Mouse (Mus musculus): Measurements from ENCODE around the gene Lgals8. TPM values are rescaled to one million over a fixed set of nuclear protein-coding genes. Genes with fewer than 3 reads are reported as not detected.

Gene Lgals8
- total RNA-seq, 2 experiments from 2014 or later: 39.4 to 42.8 TPM

- DNase-seq: no peak
- intact Hi-C loops (cut with DNase I): loop anchor here (2.0 to 5.0 kb wide), 2 partner anchors 67 to 106 kb away; partner anchors contain the start of genes Ero1lb and Heatr1
These were observed 3.0 kb downstream of the Lgals8 start for GRCm38 (mm10) chr13:12461730-12462119.

- DNase-seq: peak; percentile 95 to 96
- intact Hi-C loops (cut with DNase I): loop anchor here (2.0 to 5.0 kb wide), 2 partner anchors 66 to 106 kb away; partner anchors contain the start of genes Ero1lb and Heatr1
These were observed 3.6 kb downstream of the Lgals8 start for GRCm38 (mm10) chr13:12460881-12461729.

- peak; percentile 48 to 52 for DNase-seq
- intact Hi-C loops (cut with DNase I): loop anchor here (2.0 to 5.0 kb wide), 2 partner anchors 66 to 107 kb away; partner anchors contain the start of genes Ero1lb and Heatr1
These were observed 4.3 kb downstream of the Lgals8 start for GRCm38 (mm10) chr13:12460443-12460842.

- intact Hi-C loops (cut with DNase I): no loop called here
These were observed 8.0 kb downstream of the Lgals8 start for GRCm38 (mm10) chr13:12456711-12457110.

GRCm38 (mm10) chr13:12454686-12455390 is 9.9 kb downstream of the Lgals8 start:
- intact Hi-C loops (cut with DNase I): no loop called here
- no peak for DNase-seq

More at GRCm38 (mm10) chr13:12456711-12457110, 8.0 kb downstream of the Lgals8 start:
- no peak for DNase-seq

- DNase-seq: no peak
- intact Hi-C loops (cut with DNase I): no loop called here
These were observed 11.6 kb downstream of the Lgals8 start for GRCm38 (mm10) chr13:12453150-12453549.

- intact Hi-C loops (cut with DNase I): no loop called here
- peak; percentile 17 to 25 for DNase-seq
These were observed 22.6 kb downstream of the Lgals8 start for GRCm38 (mm10) chr13:12442008-12442587.

- intact Hi-C loops (cut with DNase I): no loop called here
- DNase-seq: no peak
These were observed 23.9 kb downstream of the Lgals8 start for GRCm38 (mm10) chr13:12440813-12441212.

GRCm38 (mm10) chr13:12439586-12439985 is 25.2 kb downstream of the Lgals8 start:
- intact Hi-C loops (cut with DNase I): no loop called here
- no peak for DNase-seq

GRCm38 (mm10) chr13:12433843-12434242 is 30.9 kb downstream of the Lgals8 start:
- no peak for DNase-seq
- intact Hi-C loops (cut with DNase I): no loop called here

- DNase-seq: no peak
- intact Hi-C loops (cut with DNase I): no loop called here
These were observed 36.2 kb downstream of the Lgals8 start for GRCm38 (mm10) chr13:12428556-12428955.

GRCm38 (mm10) chr13:12420596-12420995 is 44.1 kb downstream of the Lgals8 start:
- no peak for DNase-seq
- intact Hi-C loops (cut with DNase I): no loop called here

- intact Hi-C loops (cut with DNase I): no loop called here
- peak; percentile 10 to 13 for DNase-seq
These were observed 52.7 kb downstream of the Lgals8 start for GRCm38 (mm10) chr13:12412016-12412415.

GRCm38 (mm10) chr13:12408343-12409066 is 56.2 kb downstream of the Lgals8 start:
- DNase-seq: no peak
- intact Hi-C loops (cut with DNase I): no loop called here

- intact Hi-C loops (cut with DNase I): loop anchor here (2.0 to 5.0 kb wide), 2 partner anchors 65 to 172 kb away; partner anchors contain the start of gene Ero1lb
- no peak for DNase-seq
These were observed 69.2 kb downstream of the Lgals8 start for GRCm38 (mm10) chr13:12395571-12395970.

GRCm38 (mm10) chr13:12394609-12395505 is 69.9 kb downstream of the Lgals8 start, which contains the start of gene Heatr1:
Gene Heatr1, plus strand, starts transcription at chr13:12395027.
- peak; percentile 89 to 94 for DNase-seq
- intact Hi-C loops (cut with DNase I): loop anchor here (2.0 to 5.0 kb wide), 3 partner anchors 66 to 172 kb away; partner anchors contain the start of genes Ero1lb and Mtr

All from heart, postnatal 36 days (tissue).